Mouse (Mus musculus): ENCODE data around the gene Rnf212. TPM values are rescaled to one million over a fixed set of nuclear protein-coding genes. Genes with fewer than 3 reads are reported as not detected.

Rnf212 gene
- polyA plus RNA-seq, 1 experiment: not detected

GRCm38 (mm10) chr5:108718051-108718450 is 56.7 kb downstream of the Rnf212 start:
- H3K36me3 ChIP-seq (ENCODE audit: control insufficient read depth, insufficient read depth, low read length, poor library complexity, severe bottlenecking): no peaks in the 10 kb centered on the region
- no peak overlapping the region for H3K9ac ChIP-seq (ENCODE audit: low read depth, poor library complexity, severe bottlenecking)
- H3K9me3 ChIP-seq (replicated peaks; ENCODE audit: control insufficient read depth, insufficient read depth, low read length, poor library complexity, severe bottlenecking): no peaks in the 10 kb centered on the region
- H3K4me1 ChIP-seq (ENCODE audit: control insufficient read depth, insufficient read depth, low read length): no peaks in the 10 kb centered on the region
- H3K27me3 ChIP-seq (ENCODE audit: control insufficient read depth, insufficient read depth, low read length, poor library complexity, severe bottlenecking): no peaks in the 10 kb centered on the region
- no peak overlapping the region for H3K4me3 ChIP-seq (ENCODE audit: low read depth, low read length)
- no peak overlapping the region for H3K27ac ChIP-seq (ENCODE audit: insufficient read depth, low read length)
- TF ChIP-seq CTCF (IDR thresholded peaks at IDR 0.05; ENCODE audit: low read depth, low read length) (no peak), POLR2A (IDR thresholded peaks at IDR 0.05; ENCODE audit: insufficient read depth, low read length) (no peak), EP300 (IDR thresholded peaks at IDR 0.05; ENCODE audit: insufficient read depth, low read depth, low read length) (no peak)

- no peaks in the 10 kb centered on the region for H3K36me3 ChIP-seq (ENCODE audit: control insufficient read depth, insufficient read depth, low read length, poor library complexity, severe bottlenecking)
- H3K9me3 ChIP-seq (replicated peaks; ENCODE audit: control insufficient read depth, insufficient read depth, low read length, poor library complexity, severe bottlenecking): no peaks in the 10 kb centered on the region
- no peak overlapping the region for H3K27ac ChIP-seq (ENCODE audit: insufficient read depth, low read length)
- TF ChIP-seq POLR2A (IDR thresholded peaks at IDR 0.05; ENCODE audit: insufficient read depth, low read length): no peak
- TF ChIP-seq CTCF (IDR thresholded peaks at IDR 0.05; ENCODE audit: low read depth, low read length): no peak
- no peak for TF ChIP-seq EP300 (IDR thresholded peaks at IDR 0.05; ENCODE audit: insufficient read depth, low read depth, low read length)
- H3K4me1 ChIP-seq (ENCODE audit: control insufficient read depth, insufficient read depth, low read length): no peaks in the 10 kb centered on the region
- H3K4me3 ChIP-seq (ENCODE audit: low read depth, low read length): no peak overlapping the region
- no peak overlapping the region for H3K9ac ChIP-seq (ENCODE audit: low read depth, poor library complexity, severe bottlenecking)
- no peaks in the 10 kb centered on the region for H3K27me3 ChIP-seq (ENCODE audit: control insufficient read depth, insufficient read depth, low read length, poor library complexity, severe bottlenecking)
These were observed 58.8 kb downstream of the Rnf212 start for GRCm38 (mm10) chr5:108715974-108716373.

GRCm38 (mm10) chr5:108714149-108714548 is 60.6 kb downstream of the Rnf212 start:
- H3K36me3 ChIP-seq (ENCODE audit: control insufficient read depth, insufficient read depth, low read length, poor library complexity, severe bottlenecking): no peaks in the 10 kb centered on the region
- H3K4me1 ChIP-seq (ENCODE audit: control insufficient read depth, insufficient read depth, low read length): no peaks in the 10 kb centered on the region
- no peaks in the 10 kb centered on the region for H3K9me3 ChIP-seq (replicated peaks; ENCODE audit: control insufficient read depth, insufficient read depth, low read length, poor library complexity, severe bottlenecking)
- TF ChIP-seq POLR2A (IDR thresholded peaks at IDR 0.05; ENCODE audit: insufficient read depth, low read length): no peak
- H3K27ac ChIP-seq (ENCODE audit: insufficient read depth, low read length): no peak overlapping the region
- H3K9ac ChIP-seq (ENCODE audit: low read depth, poor library complexity, severe bottlenecking): no peak overlapping the region
- H3K27me3 ChIP-seq (ENCODE audit: control insufficient read depth, insufficient read depth, low read length, poor library complexity, severe bottlenecking): no peaks in the 10 kb centered on the region
- no peak overlapping the region for H3K4me3 ChIP-seq (ENCODE audit: low read depth, low read length)

GRCm38 (mm10) chr5:108713691-108714090 is 61.1 kb downstream of the Rnf212 start:
- Histone ChIP-seq H3K4me3 (ENCODE audit: low read depth, low read length) (no peak overlapping the region), H3K27ac (ENCODE audit: insufficient read depth, low read length) (no peak overlapping the region), H3K4me1 (ENCODE audit: control insufficient read depth, insufficient read depth, low read length) (no peaks in the 10 kb centered on the region), H3K9me3 (replicated peaks; ENCODE audit: control insufficient read depth, insufficient read depth, low read length, poor library complexity, severe bottlenecking) (no peaks in the 10 kb centered on the region), H3K36me3 (ENCODE audit: control insufficient read depth, insufficient read depth, low read length, poor library complexity, severe bottlenecking) (no peaks in the 10 kb centered on the region), H3K9ac (ENCODE audit: low read depth, poor library complexity, severe bottlenecking) (no peak overlapping the region), H3K27me3 (ENCODE audit: control insufficient read depth, insufficient read depth, low read length, poor library complexity, severe bottlenecking) (no peaks in the 10 kb centered on the region)
- TF ChIP-seq CTCF (IDR thresholded peaks at IDR 0.05; ENCODE audit: low read depth, low read length) (no peak), POLR2A (IDR thresholded peaks at IDR 0.05; ENCODE audit: insufficient read depth, low read length) (no peak), EP300 (IDR thresholded peaks at IDR 0.05; ENCODE audit: insufficient read depth, low read depth, low read length) (no peak)

- no peak overlapping the region for H3K9ac ChIP-seq (ENCODE audit: low read depth, poor library complexity, severe bottlenecking)
- no peak for TF ChIP-seq CTCF (IDR thresholded peaks at IDR 0.05; ENCODE audit: low read depth, low read length)
- TF ChIP-seq EP300 (IDR thresholded peaks at IDR 0.05; ENCODE audit: insufficient read depth, low read depth, low read length): no peak
- TF ChIP-seq POLR2A (IDR thresholded peaks at IDR 0.05; ENCODE audit: insufficient read depth, low read length): no peak
- H3K4me3 ChIP-seq (ENCODE audit: low read depth, low read length): no peak overlapping the region
- H3K9me3 ChIP-seq (replicated peaks; ENCODE audit: control insufficient read depth, insufficient read depth, low read length, poor library complexity, severe bottlenecking): no peaks in the 10 kb centered on the region
- H3K27ac ChIP-seq (ENCODE audit: insufficient read depth, low read length): no peak overlapping the region
- H3K27me3 ChIP-seq (ENCODE audit: control insufficient read depth, insufficient read depth, low read length, poor library complexity, severe bottlenecking): no peaks in the 10 kb centered on the region
- no peaks in the 10 kb centered on the region for H3K36me3 ChIP-seq (ENCODE audit: control insufficient read depth, insufficient read depth, low read length, poor library complexity, severe bottlenecking)
- H3K4me1 ChIP-seq (ENCODE audit: control insufficient read depth, insufficient read depth, low read length): no peaks in the 10 kb centered on the region
These were observed 61.7 kb downstream of the Rnf212 start for GRCm38 (mm10) chr5:108713096-108713495.

- H3K27me3 ChIP-seq (ENCODE audit: control insufficient read depth, insufficient read depth, low read length, poor library complexity, severe bottlenecking): no peaks in the 10 kb centered on the region
- H3K4me3 ChIP-seq (ENCODE audit: low read depth, low read length): no peak overlapping the region
- no peaks in the 10 kb centered on the region for H3K36me3 ChIP-seq (ENCODE audit: control insufficient read depth, insufficient read depth, low read length, poor library complexity, severe bottlenecking)
- H3K9ac ChIP-seq (ENCODE audit: low read depth, poor library complexity, severe bottlenecking): no peak overlapping the region
- no peaks in the 10 kb centered on the region for H3K4me1 ChIP-seq (ENCODE audit: control insufficient read depth, insufficient read depth, low read length)
- no peak overlapping the region for H3K27ac ChIP-seq (ENCODE audit: insufficient read depth, low read length)
- no peak for TF ChIP-seq POLR2A (IDR thresholded peaks at IDR 0.05; ENCODE audit: insufficient read depth, low read length)
- no peak for TF ChIP-seq CTCF (IDR thresholded peaks at IDR 0.05; ENCODE audit: low read depth, low read length)
- no peak for TF ChIP-seq EP300 (IDR thresholded peaks at IDR 0.05; ENCODE audit: insufficient read depth, low read depth, low read length)
- no peaks in the 10 kb centered on the region for H3K9me3 ChIP-seq (replicated peaks; ENCODE audit: control insufficient read depth, insufficient read depth, low read length, poor library complexity, severe bottlenecking)
These were observed 62.8 kb downstream of the Rnf212 start for GRCm38 (mm10) chr5:108711968-108712367.

All from ES-Bruce4 (cell line).